Mouse (Mus musculus): ENCODE measurements around the gene Zkscan16. TPM values are rescaled to one million over a fixed set of nuclear protein-coding genes. Genes with fewer than 3 reads are reported as not detected.

Zkscan16 gene
- polyA plus RNA-seq, 1 experiment from 2014 or later = 2.5 TPM

DNA sequence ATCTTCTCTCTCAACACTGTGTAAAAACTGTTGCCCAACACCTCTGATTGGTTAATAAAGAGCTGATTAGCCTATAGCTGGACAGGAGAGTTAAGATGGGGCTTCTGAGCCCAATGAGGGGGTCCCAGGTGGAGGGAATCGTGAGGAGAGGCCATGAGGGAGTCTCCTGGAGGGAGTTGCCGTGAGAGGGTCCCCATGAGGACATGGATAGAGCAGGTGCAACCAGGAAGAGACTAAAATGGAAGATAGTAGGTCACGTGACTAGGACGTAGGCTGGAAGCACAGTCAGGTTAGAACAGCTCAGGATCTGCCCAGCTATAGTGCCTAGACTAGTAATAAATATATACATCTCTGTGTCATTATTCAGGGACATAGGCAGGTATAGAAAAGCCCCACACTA, 9.1 kb upstream of the Zkscan16 start:
- 85% methylated on average over 4 of the region's 4 CpGs for WGBS
- no peak overlapping the region for H3K4me2 ChIP-seq (ENCODE audit: low read depth, low read length)
- no peaks in the 10 kb centered on the region for H3K27me3 ChIP-seq (ENCODE audit: control insufficient read depth, insufficient read depth, low read length)
- H3K4me3 ChIP-seq (ENCODE audit: low read depth, low read length) = no peak overlapping the region
- H3K9ac ChIP-seq (replicated peaks; ENCODE audit: low read depth, low read length) = no peak overlapping the region
- H3K27ac ChIP-seq (ENCODE audit: low read depth, low read length) = no peak overlapping the region
- no peaks in the 10 kb centered on the region for H3K9me3 ChIP-seq (ENCODE audit: control insufficient read depth, low read length)
- no peaks in the 10 kb centered on the region for H3K4me1 ChIP-seq (ENCODE audit: control insufficient read depth, insufficient read depth, low read length)
- no peaks in the 10 kb centered on the region for H3K36me3 ChIP-seq (ENCODE audit: control insufficient read depth, insufficient read depth, low read length)
- no peak for ATAC-seq (ENCODE audit: low read depth)

DNA sequence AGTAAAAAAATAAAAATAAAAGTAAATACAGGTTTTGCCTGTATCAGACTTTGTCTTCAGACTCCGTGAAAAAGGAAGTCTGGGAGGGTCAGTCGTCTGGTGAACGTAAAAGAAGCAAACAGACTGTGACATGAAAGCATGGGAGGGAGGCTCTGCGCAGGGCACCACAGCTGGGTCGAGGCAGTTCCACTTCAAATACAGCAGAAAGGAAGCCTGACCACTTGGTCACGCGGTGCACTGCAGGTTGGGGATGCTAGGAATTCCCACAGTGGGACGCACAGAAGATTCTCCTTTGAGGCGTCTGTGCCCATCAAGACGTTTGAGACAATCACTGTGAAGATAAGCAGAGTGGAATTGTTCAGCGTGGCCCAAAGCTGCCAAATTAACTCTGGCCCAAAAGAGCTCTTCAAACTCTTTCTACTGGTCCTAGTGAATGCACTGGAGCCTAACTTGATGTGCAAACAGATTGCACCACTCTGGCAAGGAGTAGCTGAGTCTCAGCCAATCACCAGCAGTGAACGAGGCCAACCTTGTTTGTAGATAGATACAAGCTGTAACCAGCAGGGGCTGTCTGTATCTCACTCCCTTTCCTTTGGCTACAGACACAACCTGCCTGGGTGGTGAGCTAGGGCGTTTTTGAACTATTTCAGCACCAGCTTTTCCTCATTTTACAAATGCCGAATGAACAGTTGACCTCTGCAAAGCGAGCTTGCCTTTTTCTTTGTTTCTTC, 8.5 kb upstream of the Zkscan16 start:
- no peaks in the 10 kb centered on the region for H3K36me3 ChIP-seq (ENCODE audit: control insufficient read depth, insufficient read depth, low read length)
- H3K27ac ChIP-seq (ENCODE audit: low read depth, low read length) = no peak overlapping the region
- H3K9me3 ChIP-seq (ENCODE audit: control insufficient read depth, low read length) = no peaks in the 10 kb centered on the region
- H3K4me2 ChIP-seq (ENCODE audit: low read depth, low read length) = no peak overlapping the region
- 51% methylated on average over 15 of the region's 15 CpGs for WGBS
- H3K27me3 ChIP-seq (ENCODE audit: control insufficient read depth, insufficient read depth, low read length) = no peaks in the 10 kb centered on the region
- no peak overlapping the region for H3K4me3 ChIP-seq (ENCODE audit: low read depth, low read length)
- H3K9ac ChIP-seq (replicated peaks; ENCODE audit: low read depth, low read length) = no peak overlapping the region
- peak; percentile 94 for ATAC-seq (ENCODE audit: low read depth)
- no peaks in the 10 kb centered on the region for H3K4me1 ChIP-seq (ENCODE audit: control insufficient read depth, insufficient read depth, low read length)

DNA sequence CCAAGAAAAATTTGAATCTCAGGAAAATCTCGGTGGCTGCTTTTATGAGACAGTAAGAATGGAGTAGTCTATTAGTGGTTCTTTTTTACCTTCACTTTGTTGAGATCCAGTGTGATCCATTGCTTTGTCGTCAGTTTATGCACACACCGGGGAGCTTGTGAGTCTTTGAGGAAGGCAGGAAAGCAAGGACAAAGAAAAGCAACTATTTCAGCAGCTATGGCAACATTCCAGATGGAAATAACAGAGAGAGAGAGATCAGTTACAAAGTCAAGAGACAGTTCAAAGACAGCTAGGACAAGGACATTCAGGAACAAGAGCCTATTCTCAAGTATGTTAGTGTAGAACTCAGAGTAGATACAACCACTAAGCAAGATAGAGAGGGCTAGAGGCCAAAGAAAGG, 7.6 kb upstream of the Zkscan16 start:
- no peak for ATAC-seq (ENCODE audit: low read depth)
- 39% methylated on average over 3 of the region's 3 CpGs for WGBS
- H3K9me3 ChIP-seq (ENCODE audit: control insufficient read depth, low read length) = no peaks in the 10 kb centered on the region

DNA sequence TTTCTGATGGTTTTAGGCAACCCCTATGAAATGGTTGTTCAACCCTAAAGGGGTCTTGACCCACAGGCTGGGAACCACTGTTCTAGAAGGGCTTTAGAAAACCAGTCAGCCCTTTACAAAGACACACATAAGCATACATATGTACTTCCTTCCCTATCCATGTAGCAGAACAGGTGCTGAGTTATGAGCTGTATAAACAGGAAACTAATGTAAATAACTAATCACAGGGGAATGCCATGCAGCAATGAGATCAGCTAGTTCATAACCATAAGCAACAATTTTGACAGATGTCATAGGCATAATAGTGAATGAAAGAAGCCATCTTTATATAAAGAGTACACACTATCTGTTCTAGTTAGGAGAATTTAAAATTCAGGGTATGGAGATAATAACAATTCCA, 1.8 kb upstream of the Zkscan16 start:
- Histone ChIP-seq H3K27me3 (ENCODE audit: control insufficient read depth, insufficient read depth, low read length) (no peaks in the 10 kb centered on the region; the same call in 1 of the 2 replicates), H3K4me1 (ENCODE audit: control insufficient read depth, insufficient read depth, low read length) (peaks cover 9% of the 10 kb centered on the region), H3K4me3 (ENCODE audit: low read depth, low read length) (no peak overlapping the region), H3K36me3 (ENCODE audit: control insufficient read depth, insufficient read depth, low read length) (no peaks in the 10 kb centered on the region), H3K27ac (ENCODE audit: low read depth, low read length) (no peak overlapping the region), H3K4me2 (ENCODE audit: low read depth, low read length) (no peak overlapping the region), H3K9ac (replicated peaks; ENCODE audit: low read depth, low read length) (no peak overlapping the region), H3K9me3 (ENCODE audit: control insufficient read depth, low read length) (no peaks in the 10 kb centered on the region)
- no peak for ATAC-seq (ENCODE audit: low read depth)

More for the DNA sequence above, 7.6 kb upstream of the Zkscan16 start:
- no peak overlapping the region for H3K27ac ChIP-seq (ENCODE audit: low read depth, low read length)
- no peak overlapping the region for H3K4me3 ChIP-seq (ENCODE audit: low read depth, low read length)
- no peaks in the 10 kb centered on the region for H3K27me3 ChIP-seq (ENCODE audit: control insufficient read depth, insufficient read depth, low read length)
- no peaks in the 10 kb centered on the region for H3K4me1 ChIP-seq (ENCODE audit: control insufficient read depth, insufficient read depth, low read length)
- no peak overlapping the region for H3K9ac ChIP-seq (replicated peaks; ENCODE audit: low read depth, low read length)
- H3K4me2 ChIP-seq (ENCODE audit: low read depth, low read length) = no peak overlapping the region
- no peaks in the 10 kb centered on the region for H3K36me3 ChIP-seq (ENCODE audit: control insufficient read depth, insufficient read depth, low read length)

DNA sequence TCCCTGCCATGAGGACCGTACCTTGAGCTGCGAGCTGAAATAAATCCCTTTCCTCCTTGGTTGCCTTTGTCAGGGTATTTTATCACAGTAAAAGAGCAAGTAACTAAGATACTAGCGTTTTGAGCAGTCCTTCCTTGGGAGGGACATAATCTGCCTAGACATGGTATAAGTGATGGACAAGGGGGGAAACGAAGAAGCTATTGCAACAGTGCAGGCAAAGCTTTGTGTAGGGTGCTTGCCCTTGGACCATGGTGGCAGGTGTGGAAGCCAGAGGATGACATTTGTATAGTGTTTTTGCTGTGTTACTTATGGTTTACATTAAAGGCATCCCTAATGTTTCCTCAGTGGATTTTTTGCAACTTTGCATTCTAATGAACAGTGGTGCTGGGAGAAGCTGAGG, 486 bp upstream of the Zkscan16 start:
- WGBS = 83% methylated on average over 4 of the region's 4 CpGs
- peak overlapping the region; percentile 70; the same call in 1 of the 2 replicates for H3K9ac ChIP-seq (replicated peaks; ENCODE audit: low read depth, low read length)
- H3K9me3 ChIP-seq (ENCODE audit: control insufficient read depth, low read length) = no peaks in the 10 kb centered on the region
- peak overlapping the region; percentile 80 for H3K4me2 ChIP-seq (ENCODE audit: low read depth, low read length)
- peak overlapping the region; percentile 70 for H3K4me3 ChIP-seq (ENCODE audit: low read depth, low read length)
- ATAC-seq (ENCODE audit: low read depth) = peak; percentile 7; the same call in 1 of the 2 replicates
- peak overlapping the region; percentile 34; the same call in 1 of the 2 replicates for H3K27ac ChIP-seq (ENCODE audit: low read depth, low read length)
- no peaks in the 10 kb centered on the region for H3K36me3 ChIP-seq (ENCODE audit: control insufficient read depth, insufficient read depth, low read length)
- no peaks in the 10 kb centered on the region; the same call in 1 of the 2 replicates for H3K27me3 ChIP-seq (ENCODE audit: control insufficient read depth, insufficient read depth, low read length)
- peaks cover 9% of the 10 kb centered on the region for H3K4me1 ChIP-seq (ENCODE audit: control insufficient read depth, insufficient read depth, low read length)

DNA sequence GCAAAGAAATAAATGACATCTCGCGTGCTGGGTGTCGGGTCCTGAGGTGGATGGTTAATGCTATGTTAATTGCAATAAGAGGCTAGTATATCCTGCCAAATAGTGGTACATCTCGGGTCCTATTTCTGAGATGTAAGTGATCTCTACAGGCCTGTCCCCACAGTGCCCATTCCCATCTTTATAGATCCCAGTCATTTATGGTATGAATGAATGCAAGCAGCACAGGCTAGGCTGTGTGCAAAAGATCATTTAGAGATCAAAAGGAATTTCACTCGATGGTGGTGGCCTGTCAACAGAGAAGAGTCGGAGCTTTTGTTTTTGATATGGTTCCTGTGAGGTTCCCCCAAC, 752 bp downstream of the Zkscan16 start:
- H3K27ac ChIP-seq (ENCODE audit: low read depth, low read length) = no peak overlapping the region
- H3K9ac ChIP-seq (replicated peaks; ENCODE audit: low read depth, low read length) = peak overlapping the region; percentile 70
- peaks cover 9% of the 10 kb centered on the region for H3K4me1 ChIP-seq (ENCODE audit: control insufficient read depth, insufficient read depth, low read length)
- H3K27me3 ChIP-seq (ENCODE audit: control insufficient read depth, insufficient read depth, low read length) = no peaks in the 10 kb centered on the region; the same call in 1 of the 2 replicates
- H3K9me3 ChIP-seq (ENCODE audit: control insufficient read depth, low read length) = no peaks in the 10 kb centered on the region
- H3K4me2 ChIP-seq (ENCODE audit: low read depth, low read length) = peak overlapping the region; percentile 80
- H3K36me3 ChIP-seq (ENCODE audit: control insufficient read depth, insufficient read depth, low read length) = no peaks in the 10 kb centered on the region
- ATAC-seq (ENCODE audit: low read depth) = peak; percentile 19; the same call in 1 of the 2 replicates
- H3K4me3 ChIP-seq (ENCODE audit: low read depth, low read length) = peak overlapping the region; percentile 70
- 10% methylated on average over 6 of the region's 6 CpGs for WGBS

DNA sequence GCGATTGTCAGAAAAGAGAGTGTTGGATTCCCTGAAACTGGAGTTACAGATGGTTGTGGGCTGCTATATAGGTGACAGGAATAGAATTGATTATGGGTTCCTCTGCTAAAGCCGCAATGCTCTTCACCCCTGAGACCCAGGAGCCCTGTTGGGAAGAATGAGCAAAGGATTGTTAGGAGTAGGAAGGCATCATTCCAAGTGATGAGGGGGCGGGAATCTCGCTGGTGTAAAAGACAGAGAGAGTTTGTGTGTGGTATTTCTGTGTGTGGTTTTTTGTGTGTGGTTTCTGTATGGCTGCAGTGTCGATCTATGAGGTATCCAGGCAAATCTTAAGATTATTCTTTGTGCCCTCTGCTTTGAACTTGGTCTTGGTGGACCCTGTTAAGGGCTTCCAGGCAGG, 1.3 kb downstream of the Zkscan16 start:
- H3K27ac ChIP-seq (ENCODE audit: low read depth, low read length) = no peak overlapping the region

DNA sequence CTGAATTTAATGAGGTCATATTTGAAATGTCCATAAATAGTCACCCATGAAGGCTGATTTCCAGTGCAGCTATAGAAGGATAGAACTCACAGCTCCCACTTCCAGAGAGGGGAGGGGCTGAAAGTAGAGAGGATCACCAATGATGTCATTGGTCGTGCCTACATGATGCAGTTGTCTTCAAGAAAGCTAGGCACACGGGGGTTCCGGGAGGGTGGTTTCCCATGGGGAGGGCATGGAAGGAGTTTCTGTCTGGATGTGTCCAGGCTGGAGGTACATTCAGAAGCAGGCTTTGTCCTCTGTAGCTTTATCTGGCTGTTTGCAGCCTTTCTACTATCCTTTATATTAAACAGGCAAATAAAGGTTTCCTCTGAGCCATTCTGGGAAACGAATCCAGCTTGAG, 5.0 kb downstream of the Zkscan16 start:
- H3K4me2 ChIP-seq (ENCODE audit: low read depth, low read length) = no peak overlapping the region
- H3K4me1 ChIP-seq (ENCODE audit: control insufficient read depth, insufficient read depth, low read length) = peaks cover 9% of the 10 kb centered on the region
- no peak overlapping the region for H3K27ac ChIP-seq (ENCODE audit: low read depth, low read length)
- 83% methylated on average over 4 of the region's 4 CpGs for WGBS
- no peaks in the 10 kb centered on the region; the same call in 1 of the 2 replicates for H3K27me3 ChIP-seq (ENCODE audit: control insufficient read depth, insufficient read depth, low read length)
- H3K9me3 ChIP-seq (ENCODE audit: control insufficient read depth, low read length) = no peaks in the 10 kb centered on the region
- no peaks in the 10 kb centered on the region for H3K36me3 ChIP-seq (ENCODE audit: control insufficient read depth, insufficient read depth, low read length)
- H3K9ac ChIP-seq (replicated peaks; ENCODE audit: low read depth, low read length) = no peak overlapping the region
- ATAC-seq (ENCODE audit: low read depth) = no peak
- no peak overlapping the region for H3K4me3 ChIP-seq (ENCODE audit: low read depth, low read length)

More for the DNA sequence above, 1.3 kb downstream of the Zkscan16 start:
- Histone ChIP-seq H3K9me3 (ENCODE audit: control insufficient read depth, low read length) (no peaks in the 10 kb centered on the region), H3K36me3 (ENCODE audit: control insufficient read depth, insufficient read depth, low read length) (no peaks in the 10 kb centered on the region), H3K4me1 (ENCODE audit: control insufficient read depth, insufficient read depth, low read length) (peaks cover 9% of the 10 kb centered on the region), H3K4me3 (ENCODE audit: low read depth, low read length) (peak overlapping the region; percentile 70), H3K9ac (replicated peaks; ENCODE audit: low read depth, low read length) (no peak overlapping the region), H3K27me3 (ENCODE audit: control insufficient read depth, insufficient read depth, low read length) (no peaks in the 10 kb centered on the region; the same call in 1 of the 2 replicates), H3K4me2 (ENCODE audit: low read depth, low read length) (peak overlapping the region; percentile 80; the same call in 1 of the 2 replicates)
- WGBS = 41% methylated on average over 5 of the region's 5 CpGs
- no peak for ATAC-seq (ENCODE audit: low read depth)

DNA sequence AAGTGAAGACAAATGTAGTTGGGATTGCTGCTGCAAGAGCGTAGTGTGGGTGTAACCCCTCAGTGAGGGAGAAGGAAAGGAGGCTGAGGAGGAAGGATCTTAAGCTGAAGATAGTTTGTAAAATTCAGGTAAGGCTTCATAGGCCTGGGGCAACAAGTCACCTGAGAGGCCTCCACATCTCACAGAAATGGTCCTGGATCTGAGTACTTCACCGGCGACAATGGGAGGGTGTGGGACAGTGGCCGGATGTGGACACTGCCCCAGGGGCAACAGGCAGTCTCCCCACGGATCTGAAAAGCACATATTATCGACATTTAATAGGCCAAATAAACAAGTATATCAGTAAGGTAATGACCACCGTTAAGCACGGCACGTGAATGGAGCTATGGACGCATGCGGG, 9.2 kb downstream of the Zkscan16 start:
- no peak for ATAC-seq (ENCODE audit: low read depth)
- H3K4me2 ChIP-seq (ENCODE audit: low read depth, low read length) = no peak overlapping the region
- no peaks in the 10 kb centered on the region for H3K9me3 ChIP-seq (ENCODE audit: control insufficient read depth, low read length)
- no peak overlapping the region for H3K4me3 ChIP-seq (ENCODE audit: low read depth, low read length)
- no peaks in the 10 kb centered on the region for H3K36me3 ChIP-seq (ENCODE audit: control insufficient read depth, insufficient read depth, low read length)
- WGBS = 93% methylated on average over 11 of the region's 11 CpGs
- H3K9ac ChIP-seq (replicated peaks; ENCODE audit: low read depth, low read length) = no peak overlapping the region
- H3K27ac ChIP-seq (ENCODE audit: low read depth, low read length) = no peak overlapping the region
- H3K4me1 ChIP-seq (ENCODE audit: control insufficient read depth, insufficient read depth, low read length) = no peaks in the 10 kb centered on the region
- H3K27me3 ChIP-seq (ENCODE audit: control insufficient read depth, insufficient read depth, low read length) = no peaks in the 10 kb centered on the region

All from neural tube, embryonic 14.5 days (tissue).